Mouse (Mus musculus): ENCODE measurements around the gene Axin1. TPM values are rescaled to one million over a fixed set of nuclear protein-coding genes. Genes with fewer than 3 reads are reported as not detected.
A peak's percentile ranks its signal among the peaks of the same experiment; 100 is the strongest.
"Not testable (repeated sequence)": the region's sequence is repeated elsewhere in the genome, so short reads cannot be mapped to it uniquely, and the experiment has no call there.

Gene Axin1
- 10 to 100 TPM; 42.6 to 52.2 (median 46.2) TPM for total RNA-seq (2022)

DNA sequence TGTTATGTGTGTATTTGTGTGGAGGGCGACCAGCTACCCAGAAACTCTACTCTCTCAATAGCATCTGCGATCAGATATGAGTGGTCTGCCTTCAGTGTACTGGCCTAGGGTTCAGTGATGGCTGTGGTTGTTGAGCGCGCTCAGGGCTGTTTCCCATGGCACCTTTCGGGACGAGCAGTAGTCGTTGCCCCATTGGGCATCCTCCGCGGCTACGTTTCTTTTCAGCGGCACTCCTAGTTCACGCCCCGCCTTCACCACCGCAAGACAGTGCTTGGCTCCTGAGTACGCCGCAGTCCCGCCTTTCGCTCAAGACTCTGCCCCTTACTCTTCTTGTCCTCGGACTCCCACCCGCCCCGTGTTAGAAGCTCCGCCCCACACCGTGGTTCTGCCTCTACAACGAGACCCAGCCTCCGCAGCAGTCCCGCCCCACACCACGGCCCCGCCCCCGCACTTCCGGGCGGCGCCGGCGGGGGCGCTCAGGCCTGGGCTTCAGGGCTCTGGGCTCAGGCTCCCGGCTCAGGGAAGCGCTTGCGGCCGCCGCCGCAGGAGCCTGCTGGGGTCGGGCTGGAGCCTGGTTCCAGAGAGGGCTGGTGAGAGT lies at the start of gene Axin1:
Axin1 (plus strand) TSS at position 450 of the 598 bp plus-strand sequence.
- DNase-seq = peak; percentile 94

DNA sequence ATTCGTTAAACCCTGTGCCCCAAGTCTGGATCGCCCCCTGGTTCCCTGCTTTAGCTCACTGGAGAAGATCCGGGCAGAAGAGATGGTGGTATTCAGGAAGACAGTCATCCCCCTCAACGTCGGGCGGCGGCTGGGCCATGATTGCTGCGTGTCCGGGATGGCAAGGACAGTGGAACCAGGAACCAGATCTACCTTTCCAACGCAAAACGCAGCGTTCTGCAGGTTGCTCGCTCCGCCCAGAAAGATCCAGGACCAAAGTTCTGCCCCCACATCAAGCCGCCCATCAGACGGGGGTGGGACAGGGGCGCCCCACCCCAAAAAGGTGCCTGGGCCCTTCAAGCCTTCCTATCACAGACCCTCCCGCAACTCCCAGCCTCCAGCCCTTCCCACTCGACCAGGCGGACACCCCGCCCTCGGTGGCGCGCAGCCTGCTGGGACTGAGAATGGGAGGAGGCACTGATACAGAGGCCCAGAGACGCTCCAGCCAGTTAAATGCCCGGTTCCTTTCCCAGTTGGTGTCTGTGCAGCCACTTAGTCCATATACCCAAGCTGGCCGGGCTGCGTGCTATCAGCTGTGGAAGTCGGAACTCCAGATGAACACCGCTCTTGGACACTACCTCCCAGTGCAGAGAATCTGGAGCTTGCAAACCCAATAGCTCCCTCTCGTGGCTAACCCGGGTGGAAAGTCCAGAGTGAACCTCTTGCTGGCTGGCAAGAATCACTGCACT lies 48.4 kb upstream of the Axin1 start, which contains the start of gene Decr2:
Decr2 (minus strand) TSS at position 433 of the 728 bp plus-strand sequence.
- peak; percentile 91 for DNase-seq

- DNase-seq = no peak
These were observed 43.9 kb upstream of the Axin1 start for GRCm38 (mm10) chr17:26094531-26095110.

DNA sequence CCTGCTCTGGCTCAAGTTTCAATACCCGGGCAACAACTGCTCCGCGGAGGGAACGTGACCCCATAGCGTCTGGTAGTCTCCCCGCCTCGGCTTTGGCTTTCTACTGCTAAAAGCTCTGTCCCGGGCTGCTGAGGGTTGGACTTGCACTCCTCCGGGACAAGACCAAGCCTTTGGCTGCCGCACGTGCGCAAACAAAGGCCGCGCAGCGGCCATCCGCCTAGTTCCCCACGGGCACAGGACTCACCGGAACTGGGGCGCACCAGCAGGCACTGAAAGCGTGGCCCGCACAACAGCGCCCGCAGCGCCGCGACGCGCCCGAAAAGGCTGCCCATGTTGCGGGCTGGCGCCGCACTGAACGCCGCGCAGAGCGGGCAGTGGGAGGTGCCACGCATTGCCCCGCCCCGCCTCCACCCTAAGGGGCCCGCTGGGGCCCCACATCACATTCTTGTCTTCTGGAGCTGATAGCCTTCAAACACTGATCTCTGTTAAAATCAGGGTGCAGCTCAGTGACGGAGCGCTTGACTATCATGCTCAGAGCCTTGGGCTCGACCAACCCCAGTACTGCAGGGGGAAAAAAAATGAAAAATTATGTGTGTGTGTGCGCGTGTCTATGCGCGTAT lies 43.3 kb upstream of the Axin1 start, which contains the start of gene Nme4:
Nme4 (minus strand) TSS at position 482 of the 620 bp plus-strand sequence.
- peak; percentile 28 for DNase-seq

DNA sequence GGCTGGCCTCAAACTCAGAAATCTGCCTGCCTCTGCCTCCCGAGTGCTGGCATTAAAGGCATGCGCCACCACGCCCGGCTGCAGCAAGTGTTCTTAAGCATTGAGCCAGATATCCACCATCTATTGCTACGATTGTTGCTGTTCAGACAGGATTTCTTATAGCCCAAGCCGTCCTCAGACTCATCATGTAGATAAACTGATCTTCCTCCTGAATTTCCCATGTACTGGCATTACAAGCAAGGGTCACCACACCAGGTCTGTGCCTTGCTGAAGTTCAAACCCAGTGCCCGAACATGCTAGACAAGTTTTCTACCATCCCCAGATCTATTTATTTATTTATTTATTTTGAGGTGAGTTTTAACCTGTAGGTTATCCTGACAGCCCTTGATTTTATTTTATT lies 40.0 kb upstream of the Axin1 start:
- no peak for DNase-seq

GRCm38 (mm10) chr17:26099316-26099715 lies 39.2 kb upstream of the Axin1 start:
- not testable (repeated sequence) for DNase-seq

- no peak for DNase-seq
These were observed 38.3 kb upstream of the Axin1 start for GRCm38 (mm10) chr17:26100166-26100565.

GRCm38 (mm10) chr17:26101478-26101877 lies 37.0 kb upstream of the Axin1 start:
- no peak for DNase-seq

DNA sequence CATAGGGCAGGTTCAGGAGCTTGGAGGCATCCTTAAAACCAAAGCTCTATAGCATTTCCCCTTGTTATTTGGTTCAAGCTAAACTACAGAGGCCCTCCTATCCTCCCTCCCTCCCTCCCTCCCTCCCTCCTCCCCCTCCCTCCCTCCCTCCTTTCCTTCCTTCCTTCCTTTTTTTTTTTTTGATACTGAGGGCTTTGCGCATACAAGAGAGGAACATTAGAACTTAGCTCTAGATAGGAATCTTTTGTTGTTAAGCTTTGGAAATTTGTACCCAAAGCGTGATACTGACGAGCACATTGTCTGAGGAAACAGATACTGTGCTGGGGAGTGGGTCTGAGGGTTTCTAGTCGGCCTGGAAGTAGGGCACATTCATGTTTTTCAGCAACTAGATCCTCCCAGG lies 32.9 kb upstream of the Axin1 start:
- no peak for DNase-seq

GRCm38 (mm10) chr17:26110156-26110555 lies 28.3 kb upstream of the Axin1 start:
- DNase-seq = no peak

- DNase-seq = no peak
These were observed 27.5 kb upstream of the Axin1 start for GRCm38 (mm10) chr17:26111024-26111423.

GRCm38 (mm10) chr17:26111722-26112121 lies 26.8 kb upstream of the Axin1 start:
- DNase-seq = no peak

DNA sequence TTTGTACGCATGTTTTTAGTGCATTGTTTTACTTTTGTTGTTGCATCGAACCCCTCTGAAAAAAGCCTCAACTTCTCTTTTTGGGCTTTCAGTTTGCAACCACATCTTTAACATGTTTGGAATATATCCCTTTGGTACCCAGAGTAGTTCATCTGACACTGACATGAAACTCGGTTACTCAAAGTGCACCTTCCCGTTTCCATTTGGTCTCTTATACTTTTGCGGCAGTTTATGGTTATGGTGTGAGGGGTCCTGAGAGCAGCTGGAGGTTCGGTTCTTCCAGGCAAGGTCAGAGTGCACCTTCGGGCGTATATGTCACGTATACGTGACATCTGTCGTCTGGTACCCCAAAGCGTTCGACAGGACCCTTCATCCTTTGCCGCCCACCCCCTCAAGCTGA lies 25.7 kb upstream of the Axin1 start:
- DNase-seq = no peak

- peak; percentile 51 for DNase-seq
These were observed 25.1 kb upstream of the Axin1 start, which contains the start of gene Tmem8 for GRCm38 (mm10) chr17:26113181-26113948. Gene Tmem8 (plus strand): TSS chr17:26113299.

DNA sequence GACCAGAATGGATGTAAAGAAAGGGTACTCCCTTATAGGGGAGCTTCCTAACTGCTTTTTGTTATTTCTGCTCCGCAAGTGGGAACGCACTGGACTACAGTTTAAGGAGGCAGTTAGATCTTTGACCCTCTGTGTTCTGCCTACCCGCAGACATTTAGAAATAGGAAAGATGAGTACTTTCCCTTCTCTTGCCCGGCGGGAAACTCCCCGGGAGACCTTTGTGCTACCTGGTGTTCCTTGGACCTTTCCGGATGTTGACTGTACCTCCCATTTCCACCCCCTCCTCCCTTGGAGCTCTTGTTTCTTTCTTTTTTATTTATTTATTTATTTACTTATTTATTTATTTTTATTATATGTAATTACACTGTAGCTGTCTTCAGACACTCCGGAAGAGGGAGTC lies 24.4 kb upstream of the Axin1 start:
- no peak for DNase-seq

DNA sequence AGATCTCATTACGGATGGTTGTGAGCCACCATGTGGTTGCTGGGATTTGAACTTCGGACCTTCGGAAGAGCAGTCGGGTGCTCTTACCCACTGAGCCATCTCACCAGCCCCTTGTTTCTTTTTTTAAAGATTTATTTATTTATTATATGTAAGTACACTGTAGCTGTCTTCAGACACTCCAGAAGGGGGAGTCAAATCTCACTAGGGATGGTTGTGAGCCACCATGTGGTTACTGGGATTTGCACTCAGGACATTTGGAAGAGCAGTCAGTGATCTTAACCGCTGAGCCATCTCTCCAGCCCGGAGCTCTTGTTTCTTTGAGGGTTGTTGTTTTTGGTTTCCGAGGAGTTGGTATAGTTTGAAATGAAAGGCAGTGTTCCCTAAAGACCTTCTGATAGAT lies 24.0 kb upstream of the Axin1 start:
- not testable (repeated sequence) for DNase-seq

DNA sequence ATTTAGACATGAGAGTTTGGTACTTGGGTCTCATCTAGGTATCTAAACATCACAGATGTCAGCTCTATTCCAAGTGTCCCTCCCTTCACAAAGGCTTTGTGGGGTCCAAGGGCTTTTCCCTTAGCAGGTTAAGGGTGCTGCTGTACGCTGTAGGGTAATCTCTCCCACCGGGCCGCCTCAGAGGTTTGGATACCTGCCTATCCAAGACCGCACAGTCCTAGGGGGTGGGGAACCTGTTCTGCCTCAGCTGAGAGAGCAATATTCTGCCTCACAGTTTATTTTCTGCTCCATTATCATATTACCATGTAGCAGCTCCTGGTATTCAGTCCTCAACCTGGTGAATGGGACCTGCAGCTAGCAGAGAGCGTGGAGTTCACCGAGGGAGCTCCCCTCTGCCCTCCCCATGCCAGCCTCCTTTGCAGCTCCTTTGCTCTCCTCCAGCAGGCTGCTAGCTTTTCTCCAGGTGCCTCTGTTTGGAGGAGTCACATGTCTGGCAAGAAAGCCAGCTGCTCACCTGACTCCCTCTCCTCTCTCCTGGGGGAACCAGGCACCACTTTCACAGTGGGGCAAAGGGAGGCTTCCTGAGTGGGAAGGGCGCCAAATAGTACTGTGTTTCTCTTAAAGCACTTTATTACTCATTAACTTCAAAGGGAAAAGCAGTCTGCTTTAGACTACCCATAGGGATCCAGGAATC lies 23.1 kb upstream of the Axin1 start:
- no peak for DNase-seq

DNA sequence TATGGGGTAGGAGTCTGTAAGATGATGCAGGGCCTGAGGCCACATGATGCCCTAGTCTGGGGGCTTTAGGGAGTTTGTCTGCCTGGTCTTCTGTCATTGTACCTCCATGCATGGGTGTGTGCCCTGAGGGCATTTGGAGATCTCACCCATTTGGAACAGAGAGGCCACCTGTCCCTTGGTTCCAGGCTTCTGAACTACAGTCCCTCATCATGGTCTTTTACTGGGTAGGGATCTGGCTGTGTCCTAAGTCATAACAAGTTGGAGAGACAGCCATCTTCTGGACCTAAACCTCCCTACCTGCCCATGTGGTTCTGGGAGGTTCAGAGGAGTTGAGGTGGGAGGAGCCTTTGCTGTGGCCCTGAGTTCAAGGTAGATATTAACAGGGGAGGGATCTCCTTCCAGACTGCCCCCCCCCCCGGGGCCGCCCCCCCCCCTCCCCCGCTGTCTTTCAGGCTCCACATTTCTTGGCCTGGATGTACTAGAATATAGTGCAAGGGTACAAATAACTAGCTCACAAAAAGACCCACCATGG lies 22.5 kb upstream of the Axin1 start:
- DNase-seq = no peak

DNA sequence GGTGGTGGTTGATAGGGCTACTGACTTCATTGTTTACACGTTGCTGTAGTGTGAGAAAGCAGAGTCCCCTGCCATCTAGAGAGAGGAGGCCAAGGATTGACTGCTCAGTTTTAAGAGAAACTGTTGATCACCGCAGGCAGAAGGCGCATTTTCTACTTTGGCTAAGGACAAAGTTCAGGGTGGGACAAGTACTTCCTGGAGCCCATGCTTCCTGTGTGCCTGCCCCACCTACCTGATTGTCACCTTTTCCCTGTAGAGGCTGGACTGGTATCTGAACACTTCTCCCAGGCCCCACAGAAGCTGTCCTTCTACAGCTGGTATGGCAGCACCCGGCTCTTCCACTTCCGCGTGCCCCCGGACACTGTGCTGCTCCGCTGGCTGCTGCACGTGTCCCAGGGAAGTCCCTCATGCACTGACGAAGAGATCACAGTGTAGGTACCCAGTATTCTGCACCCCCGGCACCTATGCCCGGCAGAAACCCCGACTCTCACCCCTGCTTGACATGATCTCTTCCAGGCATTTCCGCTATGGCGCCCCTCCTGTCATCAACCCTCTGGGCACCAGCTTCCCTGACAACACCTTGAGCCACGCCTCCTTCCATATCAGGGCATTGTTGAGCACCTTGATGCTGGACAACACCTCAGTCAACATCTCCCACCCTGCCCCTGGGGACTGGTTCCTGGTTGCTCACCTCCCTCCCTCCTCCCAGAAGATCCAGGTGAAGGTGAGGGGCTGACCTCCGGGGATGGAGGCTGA lies 21.8 kb upstream of the Axin1 start:
- DNase-seq = no peak

Measured in adrenal gland, adult 8-10 months (tissue).